Mouse (Mus musculus): ENCODE data around the gene Nrsn2.

The Nrsn2 gene

DNA sequence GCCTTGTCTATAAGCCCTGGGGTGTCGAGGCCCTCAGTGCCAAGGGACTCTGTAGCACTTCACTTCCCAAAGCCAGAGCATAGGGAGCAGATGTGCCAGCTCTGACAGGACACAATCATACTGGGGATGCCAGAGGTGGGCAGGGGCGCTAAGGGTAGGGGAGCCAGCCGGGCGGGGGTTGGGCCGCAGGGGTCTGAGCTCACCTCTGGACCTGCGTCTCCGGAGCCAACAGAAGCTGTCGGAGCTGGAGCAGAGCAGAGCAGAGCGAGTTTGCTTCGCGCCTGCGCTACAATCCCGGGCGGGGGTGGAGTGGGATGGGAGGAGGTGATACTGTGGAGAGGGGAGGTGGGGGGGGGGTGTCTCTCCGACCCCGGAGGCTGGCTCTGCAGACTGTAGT is at the start of gene Nrsn2:
TSS of gene Nrsn2 (minus strand) at position 294 of the 397 bp plus-strand sequence.
- in situ Hi-C loops (cut with MboI; ENCODE audit: low sequenced_read_pairs): loop anchor here (25.0 kb wide), 1 partner anchor 264 kb away; the partner anchor contains the start of gene Srxn1

DNA sequence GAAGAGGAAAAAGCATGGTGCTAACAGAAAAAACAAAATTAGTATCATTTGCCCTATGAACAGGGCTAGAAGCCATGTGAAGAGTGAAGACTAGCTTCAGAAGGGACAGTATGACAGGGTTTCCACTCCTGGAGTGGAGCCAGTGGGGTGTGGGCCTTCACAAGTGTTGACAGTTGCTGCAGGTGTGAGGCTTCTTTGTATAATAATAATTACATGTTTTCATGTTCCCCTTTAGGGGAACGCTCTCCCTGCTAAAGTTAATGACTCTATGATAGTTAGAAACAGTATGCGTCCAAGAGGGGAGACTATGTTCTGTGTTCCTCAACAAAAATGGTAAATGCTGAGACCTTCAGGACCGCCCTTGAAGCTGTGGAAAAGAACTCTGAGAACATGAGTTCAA is 39.3 kb upstream of the Nrsn2 start:
- in situ Hi-C loops (cut with MboI; ENCODE audit: low sequenced_read_pairs): no loop called here

GRCm38 (mm10) chr2:152415287-152415686 is 38.8 kb upstream of the Nrsn2 start, which contains the start of gene 6820408C15Rik:
Gene 6820408C15Rik (plus strand): TSS chr2:152415587.
- in situ Hi-C loops (cut with MboI; ENCODE audit: low sequenced_read_pairs): no loop called here

DNA sequence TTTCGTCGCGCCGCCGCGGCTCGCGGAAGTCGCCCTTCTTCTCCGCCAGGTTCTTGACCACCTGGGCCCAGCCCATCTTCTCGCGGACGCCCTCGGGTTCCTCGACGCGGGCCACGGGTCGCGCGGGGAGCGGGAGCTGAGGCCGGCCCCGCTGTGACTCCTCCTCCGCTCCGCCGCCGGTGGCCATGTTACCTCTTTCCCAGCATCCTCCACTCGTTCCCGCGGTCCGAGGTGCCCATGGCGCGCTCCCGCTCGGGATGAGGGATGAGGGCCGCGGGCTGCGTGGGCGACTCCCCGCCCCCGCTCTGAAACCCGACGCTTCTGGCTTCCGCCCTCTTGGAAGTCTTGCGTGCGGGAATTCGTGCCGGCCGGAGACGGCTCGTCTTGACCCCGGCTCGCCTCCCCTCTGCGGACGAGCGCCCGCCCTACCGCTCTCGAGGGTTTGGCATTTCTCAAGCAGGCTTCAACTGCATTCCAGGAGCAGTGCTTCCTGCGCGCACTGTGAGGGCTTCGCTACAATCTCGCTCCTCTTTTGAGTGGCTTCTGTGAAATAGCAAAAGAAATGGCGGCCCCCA is 38.2 kb upstream of the Nrsn2 start, which contains the start of gene Zcchc3:
TSS of gene Zcchc3 (minus strand) at position 437 of the 575 bp plus-strand sequence.
- in situ Hi-C loops (cut with MboI; ENCODE audit: low sequenced_read_pairs): no loop called here

DNA sequence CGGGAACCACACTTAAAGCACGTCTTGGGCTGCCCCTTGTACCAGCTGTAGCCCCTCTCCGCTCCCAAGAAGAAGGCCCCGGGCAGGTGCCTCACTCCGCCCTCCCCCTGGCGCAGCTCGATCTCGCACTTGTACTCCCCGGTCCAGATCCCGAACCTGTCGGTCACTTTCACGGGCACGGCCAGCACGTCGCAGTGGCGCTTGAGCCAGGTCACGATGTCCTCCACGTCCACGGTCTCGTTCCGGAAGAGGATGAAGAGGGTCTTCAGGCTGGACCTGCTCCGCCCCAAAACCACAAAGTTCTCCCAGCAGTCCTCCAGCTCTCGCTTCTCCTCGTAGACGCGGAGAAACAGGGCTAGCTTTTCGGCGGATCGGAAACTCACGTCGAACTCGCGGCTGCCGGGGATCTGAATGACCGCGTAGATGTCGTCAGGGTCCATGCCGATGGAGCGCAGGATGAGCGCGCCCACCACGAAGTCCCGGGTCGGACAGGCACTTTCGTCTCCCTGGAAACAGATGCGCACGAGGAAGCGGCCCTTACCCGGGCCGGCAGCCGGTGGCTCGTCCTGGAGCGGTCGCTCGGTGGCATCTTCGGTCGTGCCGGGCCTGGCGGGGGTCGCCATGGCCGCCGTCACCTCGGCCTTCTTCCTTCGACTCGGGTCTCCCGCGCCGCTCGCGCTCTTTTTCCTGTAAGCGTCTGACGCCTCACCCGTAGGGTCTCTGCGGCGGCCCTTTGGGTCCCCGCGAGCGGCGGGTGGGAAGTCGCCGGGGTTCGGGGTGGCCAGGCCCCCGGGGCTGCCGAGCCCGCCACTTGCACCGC is 37.5 kb upstream of the Nrsn2 start:
- in situ Hi-C loops (cut with MboI; ENCODE audit: low sequenced_read_pairs): no loop called here

GRCm38 (mm10) chr2:152413158-152413764 is 36.8 kb upstream of the Nrsn2 start:
- in situ Hi-C loops (cut with MboI; ENCODE audit: low sequenced_read_pairs): no loop called here

DNA sequence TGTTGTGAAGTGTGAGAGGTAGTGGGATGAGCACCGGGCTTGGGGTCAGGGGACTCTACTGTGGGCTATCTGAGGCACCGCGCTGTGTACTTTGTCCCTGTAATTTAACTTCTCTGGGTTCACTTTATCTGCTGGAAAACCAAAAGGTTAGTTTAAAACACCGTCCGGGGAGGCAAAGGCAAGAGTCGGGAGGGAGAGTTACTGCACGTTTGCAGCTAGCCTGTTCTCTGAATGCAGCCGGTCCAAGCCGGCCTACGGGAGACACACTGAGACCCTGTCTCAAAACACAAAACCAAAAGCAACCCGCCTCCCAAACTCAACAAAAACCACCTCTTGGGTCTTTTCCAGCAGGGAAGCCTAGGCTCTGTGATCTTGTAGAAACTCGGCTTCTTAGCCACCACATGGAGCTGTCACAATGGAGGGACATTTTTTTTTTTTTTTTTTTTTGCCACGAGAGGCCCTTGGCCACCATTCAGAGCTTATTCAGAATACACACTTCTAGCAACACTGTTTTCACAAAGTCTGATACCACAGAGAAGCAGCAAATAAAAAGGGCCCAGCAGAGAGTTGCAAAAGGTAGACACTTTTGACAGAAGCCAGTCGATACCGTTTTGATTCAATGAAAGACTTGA is 36.2 kb upstream of the Nrsn2 start:
- in situ Hi-C loops (cut with MboI; ENCODE audit: low sequenced_read_pairs): no loop called here

DNA sequence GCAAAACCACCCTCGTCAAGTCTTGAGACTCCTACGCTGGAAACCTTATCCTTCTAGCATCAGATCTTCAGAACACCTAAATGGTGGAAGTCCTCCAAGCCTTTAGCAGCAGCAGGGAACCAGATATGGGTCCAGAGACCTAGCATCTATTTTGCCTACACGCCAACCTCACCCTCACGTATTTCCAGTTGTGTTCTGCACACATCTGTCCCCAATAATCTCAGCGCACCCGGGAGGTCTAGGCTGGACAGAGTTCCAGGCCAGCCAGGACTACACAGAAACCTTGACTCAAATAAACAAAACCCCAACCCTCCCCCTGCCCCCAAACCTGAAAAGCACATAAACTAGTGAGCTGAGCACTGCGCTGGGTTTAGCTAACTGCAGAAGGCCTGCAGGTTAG is 35.0 kb upstream of the Nrsn2 start:
- in situ Hi-C loops (cut with MboI; ENCODE audit: low sequenced_read_pairs): no loop called here

DNA sequence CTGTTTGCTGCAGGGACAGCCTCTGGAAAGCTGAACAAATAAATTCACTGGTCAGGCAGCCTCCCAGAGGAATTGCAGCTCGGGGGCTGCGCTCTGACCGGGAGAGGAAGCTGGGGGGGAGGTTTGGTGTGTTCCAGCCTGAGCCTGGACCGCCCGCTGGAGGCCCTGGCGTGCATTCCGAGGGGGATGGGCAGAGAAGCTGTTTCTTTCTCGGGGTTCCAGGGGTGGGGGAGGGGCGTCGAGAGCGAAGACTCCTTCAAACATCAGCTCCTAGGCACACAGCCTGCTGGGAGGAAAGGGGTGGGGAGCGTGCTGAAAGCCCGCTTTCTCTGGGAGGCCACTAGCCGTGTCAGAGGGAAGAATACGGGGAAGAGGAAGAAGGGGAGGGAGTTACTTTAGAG is 34.5 kb upstream of the Nrsn2 start:
- in situ Hi-C loops (cut with MboI; ENCODE audit: low sequenced_read_pairs): no loop called here

DNA sequence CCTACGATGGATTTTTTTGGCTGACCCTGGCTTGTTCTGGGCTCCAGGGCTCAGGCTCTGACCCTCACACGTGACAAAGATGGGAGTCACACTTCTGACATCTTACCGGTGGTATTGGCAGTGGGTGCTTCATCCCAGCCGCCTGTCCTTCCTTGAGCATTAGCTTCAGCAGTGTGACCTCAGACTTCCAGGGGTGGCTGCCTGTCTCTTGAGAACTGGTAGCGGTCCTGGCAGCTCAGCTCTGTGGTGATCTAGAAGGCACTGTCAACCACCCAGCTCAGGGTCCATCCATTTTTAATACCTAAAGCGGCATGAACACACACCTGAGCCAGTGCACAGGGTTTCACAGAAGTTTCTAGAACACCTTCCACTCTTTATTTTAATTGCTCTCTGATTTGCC is 33.3 kb upstream of the Nrsn2 start:
- in situ Hi-C loops (cut with MboI; ENCODE audit: low sequenced_read_pairs): no loop called here

GRCm38 (mm10) chr2:152406126-152406525 is 29.7 kb upstream of the Nrsn2 start:
- in situ Hi-C loops (cut with MboI; ENCODE audit: low sequenced_read_pairs): no loop called here

DNA sequence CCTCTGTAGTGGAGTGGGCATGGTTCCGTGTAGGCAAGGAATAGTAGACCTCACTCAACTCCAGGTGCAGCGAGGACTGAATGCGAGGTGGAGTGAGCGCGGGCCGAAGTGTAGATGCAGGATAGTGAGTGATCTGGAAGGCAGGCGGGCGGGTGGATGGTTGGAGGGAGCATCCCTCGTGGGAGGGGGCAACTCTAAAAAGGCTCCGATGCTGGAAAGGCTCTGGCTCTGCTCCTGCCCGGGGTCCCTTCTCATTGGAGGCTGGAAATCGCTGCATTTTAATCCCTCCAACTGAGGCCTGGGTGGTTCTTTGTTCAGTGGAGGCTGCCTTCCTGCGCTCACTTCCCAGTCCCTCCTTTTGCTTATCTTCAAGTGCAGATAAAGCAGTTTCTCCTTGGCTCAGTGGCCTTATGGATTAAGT is 22.7 kb upstream of the Nrsn2 start:
- in situ Hi-C loops (cut with MboI; ENCODE audit: low sequenced_read_pairs): loop anchor here (25.0 kb wide), 1 partner anchor 287 kb away; the partner anchor contains the start of gene Srxn1

DNA sequence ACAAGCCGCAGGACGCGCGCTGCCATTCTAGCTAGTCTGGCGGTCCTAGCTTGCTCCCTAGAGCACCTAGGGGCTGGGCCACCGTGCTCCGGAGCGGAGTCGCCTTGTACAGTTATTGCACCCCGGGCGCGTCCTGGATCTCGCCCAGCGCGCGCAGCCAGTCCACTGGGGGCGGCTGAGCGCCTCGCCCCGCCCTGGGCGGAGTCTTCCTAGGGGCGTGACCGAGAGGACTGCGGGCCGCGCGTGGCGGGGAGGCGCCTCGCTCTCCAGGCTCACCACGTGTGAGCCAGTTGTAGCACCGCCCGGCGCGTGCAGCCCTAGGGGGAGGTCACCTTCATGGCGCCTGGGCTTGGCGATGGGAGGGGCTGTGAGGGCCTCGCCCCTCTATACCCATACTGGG is 22.3 kb upstream of the Nrsn2 start:
- in situ Hi-C loops (cut with MboI; ENCODE audit: low sequenced_read_pairs): loop anchor here (25.0 kb wide), 1 partner anchor 286 kb away; the partner anchor contains the start of gene Srxn1

- in situ Hi-C loops (cut with MboI; ENCODE audit: low sequenced_read_pairs): loop anchor here (25.0 kb wide), 1 partner anchor 286 kb away; the partner anchor contains the start of gene Srxn1
Observed at GRCm38 (mm10) chr2:152397680-152398435, 21.4 kb upstream of the Nrsn2 start, which contains the start of gene Sox12. Gene Sox12 (minus strand): TSS chr2:152398063.

DNA sequence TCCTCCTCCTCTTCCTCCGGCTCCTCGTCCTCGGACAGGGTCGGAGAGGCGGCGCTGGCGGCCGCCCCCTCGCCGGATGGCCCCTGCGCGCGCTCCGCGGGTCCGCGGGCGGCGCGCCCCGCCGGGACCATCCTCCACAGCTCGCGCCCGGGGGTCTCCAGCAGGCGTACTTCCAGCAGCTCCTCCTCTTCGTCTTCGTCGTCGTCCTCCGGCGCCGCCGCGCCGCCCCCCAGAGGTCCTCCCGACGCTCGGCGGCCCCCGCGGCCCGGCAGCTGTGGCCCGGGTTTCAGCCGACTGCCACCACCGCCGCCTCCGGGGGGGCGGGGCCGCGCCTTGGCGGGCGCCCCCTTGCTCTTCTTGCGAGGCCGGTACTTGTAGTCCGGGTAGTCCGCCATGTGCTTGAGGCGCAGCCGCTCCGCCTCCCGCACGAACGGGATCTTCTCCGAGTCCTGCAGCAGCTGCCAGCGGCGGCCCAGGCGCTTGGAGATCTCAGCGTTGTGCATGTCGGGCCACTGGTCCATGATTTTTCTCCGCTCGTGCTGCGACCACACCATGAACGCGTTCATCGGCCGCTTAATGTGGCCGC is 20.7 kb upstream of the Nrsn2 start:
- in situ Hi-C loops (cut with MboI; ENCODE audit: low sequenced_read_pairs): loop anchor here (25.0 kb wide), 1 partner anchor 285 kb away; the partner anchor contains the start of gene Srxn1

- in situ Hi-C loops (cut with MboI; ENCODE audit: low sequenced_read_pairs): loop anchor here (25.0 kb wide), 1 partner anchor 284 kb away; the partner anchor contains the start of gene Srxn1
Observed at GRCm38 (mm10) chr2:152396110-152397003, 19.9 kb upstream of the Nrsn2 start.

DNA sequence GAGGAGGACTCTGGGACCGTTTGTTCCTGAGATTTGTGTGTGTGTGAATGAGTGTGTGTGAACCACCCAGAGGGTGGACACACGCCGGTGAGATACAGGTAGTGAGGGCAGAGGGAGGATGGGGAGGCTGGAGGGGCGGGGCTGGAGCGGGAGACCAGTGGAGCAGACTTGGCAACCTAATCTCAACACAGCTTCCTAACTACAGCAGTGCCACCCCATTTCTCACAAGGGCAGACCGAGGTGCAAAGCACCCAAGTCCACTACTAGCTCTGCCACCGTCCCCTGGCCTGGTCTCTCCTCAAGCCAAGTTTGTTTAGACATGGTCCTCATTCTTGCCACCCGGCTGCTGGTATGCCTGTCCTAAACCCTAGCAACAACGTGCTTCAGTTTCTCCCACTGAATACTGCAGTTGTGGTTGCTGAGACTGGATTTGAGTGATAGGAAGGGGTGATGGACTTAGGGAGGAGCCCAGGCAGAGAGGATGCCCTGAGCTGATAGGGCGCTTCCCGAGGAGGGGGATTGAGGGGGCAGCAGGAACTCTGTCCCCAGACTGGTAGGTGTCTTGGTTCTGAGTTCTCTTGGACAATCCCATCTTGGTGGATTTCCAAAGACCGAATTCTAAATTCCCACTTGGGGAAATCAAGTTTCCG is 19.0 kb upstream of the Nrsn2 start:
- in situ Hi-C loops (cut with MboI; ENCODE audit: low sequenced_read_pairs): loop anchor here (25.0 kb wide), 1 partner anchor 283 kb away; the partner anchor contains the start of gene Srxn1

Measured in CH12F3 (cell line).